ENCODE assay signal across 8 mouse cellular contexts in the genomic region with DNA sequence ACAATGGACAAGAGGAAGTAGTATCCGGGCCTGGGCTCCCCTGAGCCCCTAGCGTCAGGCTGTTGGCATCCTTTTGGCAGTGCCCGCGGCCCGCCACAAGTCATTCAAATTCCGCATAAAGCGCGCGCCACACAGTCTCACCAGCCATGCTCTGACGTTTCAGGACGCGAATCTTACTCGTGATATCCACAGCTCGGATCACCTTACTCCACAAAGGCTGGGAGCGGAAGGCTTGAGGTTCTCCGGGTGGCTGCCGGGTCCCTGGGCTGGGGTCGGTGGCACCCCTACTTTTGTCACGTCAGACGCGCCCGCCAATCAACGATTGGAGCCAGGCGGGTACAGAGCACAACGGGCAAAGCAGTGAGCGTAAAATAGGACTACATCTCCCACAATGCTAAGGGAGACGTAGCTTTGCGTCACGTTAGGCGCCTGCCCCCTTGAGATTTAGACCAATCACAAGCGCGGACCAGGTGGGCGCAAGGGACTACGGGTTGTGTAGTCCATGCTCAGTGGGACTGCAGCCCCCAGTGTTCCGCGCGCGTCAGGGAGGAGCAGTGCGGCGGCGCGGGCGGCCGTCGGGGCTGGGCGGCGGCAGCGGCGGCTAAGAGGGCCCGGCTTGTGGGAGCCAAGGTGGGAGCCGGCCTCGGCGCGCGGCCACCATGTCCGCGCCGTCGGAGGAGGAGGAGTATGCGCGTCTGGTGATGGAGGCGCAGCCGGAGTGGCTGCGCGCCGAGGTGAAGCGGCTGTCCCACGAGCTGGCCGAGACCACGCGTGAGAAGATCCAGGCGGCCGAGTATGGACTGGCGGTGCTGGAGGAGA. TPM values are rescaled to one million over a fixed set of nuclear protein-coding genes. Genes with fewer than 3 reads are reported as not detected.
DNase-seq lines count a peak whose midpoint lies in the region; ATAC-seq and TF ChIP-seq lines count a peak whose summit lies in the region.

A gene (plus strand): TSS at position 574 of the 819 bp plus-strand sequence.

- no peaks in the 10 kb centered on the region for H3K9me3 ChIP-seq in erythroblast, embryonic 14.5 days (ENCODE audit: control insufficient read depth, low read length)
- no peaks in the 10 kb centered on the region for H3K9me3 ChIP-seq in heart, embryonic 11.5 days (replicated peaks; ENCODE audit: control insufficient read depth, low read length)
- no peaks in the 10 kb centered on the region for H3K9me3 ChIP-seq in kidney, embryonic 16.5 days (ENCODE audit: low read length)

- no peak for TF ChIP-seq CTCF in C2C12 (IDR thresholded peaks at IDR 0.05; ENCODE audit: control insufficient read depth, insufficient read depth, insufficient read length)
- peak; percentile 26; the same call in 1 of the 2 replicates for TF ChIP-seq CTCF in brain, embryonic 14.5 days (IDR thresholded peaks at IDR 0.05; ENCODE audit: borderline replicate concordance, extremely low read depth, insufficient read depth, insufficient read length)
- no peak for TF ChIP-seq CTCF in liver, adult 2 months (IDR thresholded peaks at IDR 0.05; ENCODE audit: low read depth, low read length)

- peak within 1 kb of the TSS; percentile 96 for H3K4me3 ChIP-seq in C2C12 (ENCODE audit: insufficient read depth, poor library complexity, severe bottlenecking)
- H3K4me3 ChIP-seq in erythroblast, embryonic 14.5 days (replicated peaks) = peak within 1 kb of the TSS; percentile 84
- peak within 1 kb of the TSS; percentile 92 for H3K4me3 ChIP-seq in heart, embryonic 11.5 days (ENCODE audit: low read depth, low read length)
- peak within 1 kb of the TSS; percentile 97 for H3K4me3 ChIP-seq in kidney, embryonic 16.5 days (ENCODE audit: low read length)
- H3K4me3 ChIP-seq in liver, adult 2 months (ENCODE audit: insufficient read depth, low read depth, low read length) = peak within 1 kb of the TSS; percentile 91
- H3K4me3 ChIP-seq in myocyte = peak within 1 kb of the TSS; percentile 94

- H3K27me3 ChIP-seq in C2C12 (ENCODE audit: control insufficient read depth, insufficient read depth, insufficient read length) (no peaks in the 10 kb centered on the region), myocyte (ENCODE audit: control insufficient read depth, insufficient read depth, insufficient read length) (no peaks in the 10 kb centered on the region)
- no peaks in the 10 kb centered on the region for H3K27me3 ChIP-seq in erythroblast, embryonic 14.5 days (ENCODE audit: control insufficient read depth)
- no peaks in the 10 kb centered on the region for H3K27me3 ChIP-seq in heart, embryonic 11.5 days (ENCODE audit: control insufficient read depth, insufficient read depth, low read length)
- H3K27me3 ChIP-seq in kidney, embryonic 16.5 days (ENCODE audit: insufficient read depth, low read length) = no peaks in the 10 kb centered on the region
- no peaks in the 10 kb centered on the region for H3K27me3 ChIP-seq in liver, adult 2 months (ENCODE audit: control insufficient read depth, insufficient read depth, low read length)
- no peaks in the 10 kb centered on the region for H3K27me3 ChIP-seq in splenic B cell, adult 2 months (ENCODE audit: control insufficient read depth, insufficient read depth, low read length, poor library complexity, severe bottlenecking)

- H3K36me3 ChIP-seq in C2C12 (ENCODE audit: control insufficient read depth, insufficient read depth) (peaks cover 6% of the 10 kb centered on the region), myocyte (ENCODE audit: control insufficient read depth, insufficient read depth) (no peaks in the 10 kb centered on the region)
- peaks cover 13% of the 10 kb centered on the region for H3K36me3 ChIP-seq in erythroblast, embryonic 14.5 days (ENCODE audit: control insufficient read depth)
- no peaks in the 10 kb centered on the region for H3K36me3 ChIP-seq in heart, embryonic 11.5 days (ENCODE audit: control insufficient read depth, insufficient read depth, low read length)
- H3K36me3 ChIP-seq in kidney, embryonic 16.5 days (ENCODE audit: insufficient read depth, low read length) = no peaks in the 10 kb centered on the region
- no peaks in the 10 kb centered on the region for H3K36me3 ChIP-seq in liver, adult 2 months (ENCODE audit: control insufficient read depth, insufficient read depth, low read length)
- no peaks in the 10 kb centered on the region for H3K36me3 ChIP-seq in splenic B cell, adult 2 months (ENCODE audit: control insufficient read depth, insufficient read depth, low read length, poor library complexity, severe bottlenecking)

- H3K4me2 ChIP-seq in heart, embryonic 11.5 days = peak within 1 kb of the TSS; percentile 95
- H3K4me2 ChIP-seq in kidney, embryonic 16.5 days (replicated peaks; ENCODE audit: low read depth, low read length) = peak within 1 kb of the TSS; percentile 84
- H3K4me2 ChIP-seq in myocyte (ENCODE audit: low read depth) = peak within 1 kb of the TSS; percentile 94

- H3K79me2 ChIP-seq in C2C12 (ENCODE audit: control insufficient read depth, insufficient read depth) (peaks cover 57% of the 10 kb centered on the region), myocyte (ENCODE audit: control insufficient read depth, insufficient read depth) (peaks cover 56% of the 10 kb centered on the region)
- H3K79me2 ChIP-seq in liver, adult 2 months (ENCODE audit: control insufficient read depth, insufficient read depth, low read length) = peaks cover 38% of the 10 kb centered on the region

- WGBS in heart, embryonic 11.5 days (ENCODE audit: insufficient replicate concordance) = under 1% methylated on average over 74 of the region's 74 CpGs
- under 1% methylated on average over 74 of the region's 74 CpGs for WGBS in kidney, embryonic 16.5 days
- under 1% methylated on average over 70 of the region's 74 CpGs for WGBS in liver, adult 2 months

- H3ac ChIP-seq in C2C12 (ENCODE audit: control insufficient read depth, insufficient read length, low read depth) (peak within 1 kb of the TSS; percentile 95), myocyte (ENCODE audit: control insufficient read depth, insufficient read length) (peak within 1 kb of the TSS; percentile 69)

- peak within 1 kb of the TSS; percentile 97 for H3K9ac ChIP-seq in heart, embryonic 11.5 days (ENCODE audit: low read depth, low read length)
- H3K9ac ChIP-seq in kidney, embryonic 16.5 days (replicated peaks; ENCODE audit: low read length) = peak within 1 kb of the TSS; percentile 92
- H3K9ac ChIP-seq in liver, adult 2 months (ENCODE audit: low read depth, low read length) = peak within 1 kb of the TSS; percentile 87

- peaks cover 58% of the 10 kb centered on the region for H3K4me1 ChIP-seq in erythroblast, embryonic 14.5 days (ENCODE audit: control insufficient read depth)
- peaks cover 45% of the 10 kb centered on the region for H3K4me1 ChIP-seq in heart, embryonic 11.5 days (ENCODE audit: control insufficient read depth, insufficient read depth, low read length)
- peaks cover 30% of the 10 kb centered on the region for H3K4me1 ChIP-seq in kidney, embryonic 16.5 days (ENCODE audit: insufficient read depth, low read length)
- peaks cover 10% of the 10 kb centered on the region for H3K4me1 ChIP-seq in liver, adult 2 months (ENCODE audit: control insufficient read depth, insufficient read depth, low read length)

- peak; percentile 97 for TF ChIP-seq POLR2A in brain, embryonic 14.5 days (IDR thresholded peaks at IDR 0.05; ENCODE audit: borderline replicate concordance, extremely low read depth, insufficient read depth, insufficient read length, poor library complexity, severe bottlenecking)
- peak; percentile 43; the same call in 1 of the 2 replicates for TF ChIP-seq POLR2A in liver, adult 2 months (IDR thresholded peaks at IDR 0.05; ENCODE audit: extremely low read depth, insufficient read depth, low read length)
- TF ChIP-seq POLR2A in myocyte (IDR thresholded peaks at IDR 0.05; ENCODE audit: insufficient read length, low read depth) = peak; percentile 86

- DNase-seq in brain, embryonic 14.5 days (ENCODE audit: low read depth) = peak; percentile 100
- DNase-seq in liver, adult 2 months (ENCODE audit: extremely low read depth, low read depth, low spot score) = peak; percentile 95
- peak; percentile 98 for DNase-seq in splenic B cell, adult 2 months (ENCODE audit: low read depth, low spot score)

- ATAC-seq in heart, embryonic 11.5 days (replicated peaks; ENCODE audit: insufficient number of reproducible peaks, low FRiP score, low TSS enrichment) = peak; percentile 98
- ATAC-seq in kidney, embryonic 16.5 days (ENCODE audit: low FRiP score, low TSS enrichment) = peak; percentile 100

- H3K27ac ChIP-seq in heart, embryonic 11.5 days (ENCODE audit: low read depth, low read length) = peak within 1 kb of the TSS; percentile 66
- peak within 1 kb of the TSS; percentile 56 for H3K27ac ChIP-seq in kidney, embryonic 16.5 days (ENCODE audit: low read length)
- H3K27ac ChIP-seq in liver, adult 2 months (replicated peaks; ENCODE audit: insufficient read depth, low read depth, low read length) = peak within 1 kb of the TSS; percentile 24

- H3K79me3 ChIP-seq in C2C12 (ENCODE audit: low read depth) = peaks cover 45% of the 10 kb centered on the region

TF ChIP-seq in C2C12, 6 proteins besides CTCF, POLR2A, EP300 and RAD21:
- TF ChIP-seq USF1 (IDR thresholded peaks at IDR 0.05; ENCODE audit: low read depth) (no peak), MYOD1 (IDR thresholded peaks at IDR 0.05; ENCODE audit: control insufficient read depth, insufficient read length, low read depth) (no peak), MAX (IDR thresholded peaks at IDR 0.05) (no peak), FOSL1 (IDR thresholded peaks at IDR 0.05; ENCODE audit: insufficient read depth, low read length, poor library complexity, severe bottlenecking) (no peak), MYOG (IDR thresholded peaks at IDR 0.05; ENCODE audit: control insufficient read depth, extremely low read depth, insufficient read length) (no peak), CEBPB (IDR thresholded peaks at IDR 0.05; ENCODE audit: low read depth) (no peak)

TF ChIP-seq in myocyte, 11 proteins besides CTCF, POLR2A, EP300 and RAD21 (continues in another document):
- TF ChIP-seq MYOD1 (IDR thresholded peaks at IDR 0.05; ENCODE audit: control insufficient read depth in 1 of 3, insufficient read length in 2 of 3, low read depth in 2 of 3) (peak in 1 of 3 experiments; percentile 6), E2F4 (IDR thresholded peaks at IDR 0.05; ENCODE audit: insufficient read depth) (peak; percentile 79), TCF3 (IDR thresholded peaks at IDR 0.05; ENCODE audit: insufficient read length, low read depth) (no peak), USF1 (IDR thresholded peaks at IDR 0.05; ENCODE audit: low read depth) (no peak), CEBPB (IDR thresholded peaks at IDR 0.05; ENCODE audit: insufficient read depth, poor library complexity, severe bottlenecking) (no peak), SRF (IDR thresholded peaks at IDR 0.05; ENCODE audit: control insufficient read depth, insufficient read length, low read depth) (peak; percentile 5)

RNA-seq across cellular contexts. Expression of the gene that starts here (rescaled TPM):
- 42.9 TPM for polyA plus RNA-seq in C2C12 (2012; fragmentation: generic; extraction: Trizol)
- 35.9 and 42.3 TPM in 2 replicates for polyA plus RNA-seq in brain, embryonic 14.5 days (2012; rRNA removed)
- polyA plus RNA-seq in erythroblast, embryonic 14.5 days (2012) = 0.91 and 1.3 TPM in 2 replicates
- polyA plus RNA-seq in heart, embryonic 11.5 days (2014; fragmentation: Nextera tagmentation; extraction: Ambion mirVana) = 34.0 and 42.8 TPM in 2 replicates
- 27.9 and 29.4 TPM in 2 replicates for polyA plus RNA-seq in kidney, embryonic 16.5 days (2015; fragmentation: Nextera tagmentation; extraction: Ambion mirVana)
- total RNA-seq in liver, adult 2 months (2014; rRNA removed) = 7.4 and 7.6 TPM in 2 replicates
- polyA plus RNA-seq in liver, adult 2 months (2012; rRNA removed) = 6.2 and 8.7 TPM in 2 replicates
- 94.9 TPM for polyA plus RNA-seq in myocyte (2012; fragmentation: generic; extraction: Trizol)

Comparison
In these comparisons a context has a peak if more than half of its experiments do, and no peak if none do; other contexts are left out.
1. Peak in every context shown above with its lines: DNase-seq, ATAC-seq, H3K4me3 ChIP-seq and H3K27ac ChIP-seq.
2. POLR2A ChIP-seq: peak in every context shown above with its lines; median percentile 97 in brain, embryonic 14.5 days; 86 in myocyte; 43 in liver, adult 2 months.